Mouse (Mus musculus) neural tube, embryonic 11.5 days (tissue): ENCODE results near the gene Vapb. TPM values are rescaled to one million over a fixed set of nuclear protein-coding genes. Genes with fewer than 3 reads are reported as not detected.
A peak's percentile ranks its signal among the peaks of the same experiment; 100 is the strongest.

Source experiments
- ATAC-seq: fragments of 200-750 bp; cut with Nextera tagmentation; 2 replicates; pipeline ENCODE4 v1.8.0; 2017; ENCODE audit warnings: moderate number of reproducible peaks, mild to moderate bottlenecking, moderate TSS enrichment, moderate library complexity; ENCODE audit not compliant: insufficient read depth, low FRiP score, low TSS enrichment
- DNase-seq: peaks from one replicate; pipeline ENCODE4 v3.0.0-alpha.2; 2015; ENCODE audit warnings: low spot score
- H3K27ac ChIP-seq: fragments of 300-500 bp; sonication (generic); 2 replicates; pipeline ENCODE4 v1.5.1; 2014; ENCODE audit warnings: low read depth, mild to moderate bottlenecking, low read length
- H3K27me3 ChIP-seq: fragments of 300-500 bp; sonication (generic); 2 replicates; pipeline ENCODE4 v1.6.1; 2014; ENCODE audit warnings: mild to moderate bottlenecking, low read length, mixed read lengths; ENCODE audit not compliant: control insufficient read depth, insufficient read depth
- H3K36me3 ChIP-seq: fragments of 300-500 bp; sonication (generic); 2 replicates; pipeline ENCODE4 v1.6.1; 2014; ENCODE audit warnings: mild to moderate bottlenecking, low read length, moderate library complexity, mixed read lengths; ENCODE audit not compliant: control insufficient read depth, insufficient read depth
- H3K4me1 ChIP-seq: fragments of 300-500 bp; sonication (generic); 2 replicates; pipeline ENCODE4 v1.6.1; 2014; ENCODE audit warnings: low read length, mixed read lengths; ENCODE audit not compliant: control insufficient read depth, insufficient read depth
- H3K4me2 ChIP-seq: fragments of 300-500 bp; sonication (generic); 2 replicates; pipeline ENCODE4 v1.6.1; 2014; ENCODE audit warnings: low read depth, mild to moderate bottlenecking, moderate library complexity
- H3K4me3 ChIP-seq: fragments of 300-500 bp; sonication (generic); 2 replicates; pipeline ENCODE4 v1.5.1; 2014; ENCODE audit warnings: low read depth, low read length
- H3K9ac ChIP-seq: fragments of 300-500 bp; sonication (generic); 2 replicates; pipeline ENCODE4 v1.6.1; 2014; ENCODE audit warnings: mild to moderate bottlenecking, low read length
- H3K9me3 ChIP-seq: fragments of 300-500 bp; sonication (generic); 2 replicates; pipeline ENCODE4 v1.6.1; 2016; ENCODE audit warnings: low read length; ENCODE audit not compliant: control insufficient read depth
- WGBS: fragments of 180-500 bp; shearing (Covaris S2); extraction: QIAGEN DNeasy Blood & Tissue Kit; methylation state at CpG from one replicate; pipeline ENCODE4 v1.1.7; 2014; 5-methylcytosine and 5-hydroxymethylcytosine counted together
- polyA plus RNA-seq: library from polyadenylated mRNA; unstranded; fragments of >200 nt; fragmentation: Nextera tagmentation; extraction: Ambion mirVana; gene quantifications from 2 replicates; pipeline ENCODE4 v1.2.1, GENCODE M21; 2014

The Vapb gene
- polyA plus RNA-seq, 1 experiment from 2014 or later: 15.2 TPM

DNA sequence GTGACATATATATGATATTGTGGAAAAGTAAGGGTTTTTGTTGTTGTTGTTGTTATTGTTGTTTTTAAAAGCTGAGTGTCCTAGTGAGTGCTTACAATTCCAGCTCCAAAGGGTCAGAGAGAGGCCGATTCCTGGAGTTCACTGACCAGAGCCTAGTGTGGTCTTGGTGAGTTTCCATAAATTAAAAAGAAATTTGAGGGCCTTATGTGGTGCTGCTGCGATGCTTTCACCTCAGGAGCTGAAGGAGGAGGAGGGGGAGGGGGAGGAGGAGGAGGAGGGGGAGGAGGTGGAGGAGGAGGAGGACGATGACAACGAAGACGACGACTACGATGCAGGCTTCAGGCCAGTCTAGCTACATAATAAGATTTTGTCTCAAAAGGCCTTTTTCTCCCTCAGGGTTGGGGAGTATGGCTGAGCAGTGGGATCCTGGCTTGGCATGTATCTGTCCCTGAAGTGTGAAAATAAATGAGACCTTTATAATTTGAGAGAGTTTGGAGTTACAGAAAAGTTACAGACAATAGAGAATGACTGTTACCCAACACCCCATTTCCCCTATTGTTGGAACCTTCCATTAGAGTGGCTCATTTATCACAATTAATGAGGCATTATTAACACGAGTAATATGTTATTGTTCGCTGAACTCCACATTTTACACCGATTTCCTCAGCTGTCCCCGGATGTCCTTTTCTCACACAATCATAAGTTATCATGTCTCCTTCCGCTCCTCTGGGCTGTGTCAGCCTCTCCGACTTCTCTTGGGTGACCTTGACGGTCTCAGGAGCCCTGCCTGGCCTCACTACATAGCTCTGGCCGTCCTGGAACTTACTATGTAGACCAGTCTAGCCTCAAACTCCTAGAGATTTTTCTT lies 12.1 kb upstream of the Vapb start:
- H3K27ac ChIP-seq: peak overlapping the region; percentile 45; the same call in 1 of the 2 replicates
- no peaks in the 10 kb centered on the region for H3K36me3 ChIP-seq
- peak; percentile 46 for DNase-seq
- peak; percentile 84 for ATAC-seq
- H3K27me3 ChIP-seq: no peaks in the 10 kb centered on the region
- H3K9me3 ChIP-seq: no peaks in the 10 kb centered on the region
- no peak overlapping the region for H3K4me2 ChIP-seq
- H3K4me1 ChIP-seq: peaks cover 4% of the 10 kb centered on the region; the same call in 1 of the 2 replicates
- WGBS: 41% methylated on average over 15 of the region's 15 CpGs
- no peak overlapping the region for H3K4me3 ChIP-seq
- no peak overlapping the region for H3K9ac ChIP-seq

GRCm38 (mm10) chr2:173725819-173726218 lies 11.5 kb upstream of the Vapb start:
- no peak for ATAC-seq
- Histone ChIP-seq H3K4me3 (no peak overlapping the region), H3K4me2 (no peak overlapping the region), H3K36me3 (no peaks in the 10 kb centered on the region), H3K27me3 (no peaks in the 10 kb centered on the region), H3K9ac (no peak overlapping the region), H3K4me1 (peaks cover 9% of the 10 kb centered on the region), H3K9me3 (no peaks in the 10 kb centered on the region), H3K27ac (no peak overlapping the region)
- DNase-seq: no peak
- 75% methylated on average over 4 of the region's 4 CpGs for WGBS

GRCm38 (mm10) chr2:173730444-173730966 lies 6.8 kb upstream of the Vapb start:
- 4% methylated on average over 9 of the region's 9 CpGs for WGBS

GRCm38 (mm10) chr2:173734426-173734825 lies 2.9 kb upstream of the Vapb start:
- H3K4me1 ChIP-seq: peaks cover 20% of the 10 kb centered on the region
- no peaks in the 10 kb centered on the region for H3K27me3 ChIP-seq
- no peak overlapping the region for H3K9ac ChIP-seq
- no peak overlapping the region for H3K4me2 ChIP-seq
- H3K9me3 ChIP-seq: no peaks in the 10 kb centered on the region
- no peak for DNase-seq
- WGBS: 62% methylated on average over 2 of the region's 2 CpGs
- ATAC-seq: no peak
- no peaks in the 10 kb centered on the region; the same call in 1 of the 2 replicates for H3K36me3 ChIP-seq
- no peak overlapping the region for H3K4me3 ChIP-seq
- no peak overlapping the region for H3K27ac ChIP-seq

More at GRCm38 (mm10) chr2:173730444-173730966, 6.8 kb upstream of the Vapb start:
- ATAC-seq (peak; percentile 82), DNase-seq (peak; percentile 72)
- 0 out of 2 replicates have a peak overlapping the region, but pooled peaks have one; percentile 14 for H3K27ac ChIP-seq
- H3K4me2 ChIP-seq: no peak overlapping the region
- no peak overlapping the region for H3K9ac ChIP-seq
- H3K4me3 ChIP-seq: no peak overlapping the region
- no peaks in the 10 kb centered on the region for H3K27me3 ChIP-seq
- H3K36me3 ChIP-seq: no peaks in the 10 kb centered on the region
- no peaks in the 10 kb centered on the region for H3K9me3 ChIP-seq
- H3K4me1 ChIP-seq: peaks cover 11% of the 10 kb centered on the region

- WGBS: 90% methylated on average over 9 of the region's 9 CpGs
- H3K4me3 ChIP-seq: peak overlapping the region; percentile 81
- no peak for ATAC-seq
These were observed 921 bp downstream of the Vapb start for GRCm38 (mm10) chr2:173738232-173738631.

DNA sequence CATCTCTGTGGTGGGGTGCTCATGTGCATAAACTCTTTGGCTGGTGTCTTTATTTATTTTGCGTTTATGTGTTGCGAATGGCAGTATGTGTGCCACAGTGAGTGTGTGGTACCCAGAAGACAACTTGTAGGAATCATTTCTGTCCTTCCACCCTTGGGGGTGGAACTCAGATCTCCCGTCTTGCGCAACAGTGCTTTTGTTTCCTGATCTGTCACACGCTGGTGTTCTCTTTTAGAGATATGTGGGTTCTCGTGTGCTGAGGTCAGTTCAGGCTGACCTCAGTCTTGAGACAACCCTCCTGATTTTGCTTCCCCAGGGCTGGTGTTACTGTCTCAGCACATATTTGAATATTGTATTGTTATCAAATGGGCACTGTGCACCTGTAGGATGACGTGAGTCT lies 1.8 kb downstream of the Vapb start:
- Histone ChIP-seq H3K4me3 (no peak overlapping the region), H3K4me2 (no peak overlapping the region), H3K9me3 (no peaks in the 10 kb centered on the region), H3K27ac (no peak overlapping the region), H3K4me1 (peaks cover 14% of the 10 kb centered on the region), H3K36me3 (no peaks in the 10 kb centered on the region; the same call in 1 of the 2 replicates), H3K9ac (no peak overlapping the region), H3K27me3 (no peaks in the 10 kb centered on the region)
- no peak for ATAC-seq
- DNase-seq: no peak
- 93% methylated on average over 7 of the region's 7 CpGs for WGBS

More at GRCm38 (mm10) chr2:173738232-173738631, 921 bp downstream of the Vapb start:
- DNase-seq: no peak
- peak overlapping the region; percentile 80 for H3K4me2 ChIP-seq
- H3K27ac ChIP-seq: no peak overlapping the region
- no peaks in the 10 kb centered on the region for H3K27me3 ChIP-seq
- H3K9ac ChIP-seq: peak overlapping the region; percentile 90
- no peaks in the 10 kb centered on the region; the same call in 1 of the 2 replicates for H3K36me3 ChIP-seq
- H3K4me1 ChIP-seq: peaks cover 14% of the 10 kb centered on the region
- H3K9me3 ChIP-seq: no peaks in the 10 kb centered on the region

DNA sequence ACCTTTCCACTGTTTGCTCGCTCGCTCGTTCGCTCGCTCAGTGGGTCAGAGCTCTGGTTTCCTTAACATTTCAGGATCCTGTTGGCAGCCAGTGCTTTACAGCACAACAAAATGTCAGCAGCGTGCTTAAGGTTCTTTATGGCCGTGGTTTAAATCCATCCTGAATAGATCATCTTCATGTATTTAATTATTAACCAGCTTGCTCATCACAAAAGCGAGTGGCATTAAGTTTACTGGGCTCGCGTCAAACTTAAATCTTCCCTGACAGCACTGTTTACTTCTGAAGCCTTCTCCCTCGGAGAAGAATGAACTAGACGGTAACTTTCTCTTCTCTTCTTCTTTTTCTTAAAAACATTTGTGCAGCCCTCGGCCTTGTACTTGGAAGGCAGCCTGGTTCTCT lies 4.8 kb downstream of the Vapb start:
- Histone ChIP-seq H3K27ac (no peak overlapping the region), H3K4me1 (peaks cover 14% of the 10 kb centered on the region), H3K27me3 (no peaks in the 10 kb centered on the region), H3K9ac (no peak overlapping the region), H3K9me3 (no peaks in the 10 kb centered on the region), H3K4me3 (no peak overlapping the region), H3K4me2 (no peak overlapping the region), H3K36me3 (no peaks in the 10 kb centered on the region; the same call in 1 of the 2 replicates)
- no peak for ATAC-seq
- no peak for DNase-seq
- WGBS: 52% methylated on average over 13 of the region's 13 CpGs

DNA sequence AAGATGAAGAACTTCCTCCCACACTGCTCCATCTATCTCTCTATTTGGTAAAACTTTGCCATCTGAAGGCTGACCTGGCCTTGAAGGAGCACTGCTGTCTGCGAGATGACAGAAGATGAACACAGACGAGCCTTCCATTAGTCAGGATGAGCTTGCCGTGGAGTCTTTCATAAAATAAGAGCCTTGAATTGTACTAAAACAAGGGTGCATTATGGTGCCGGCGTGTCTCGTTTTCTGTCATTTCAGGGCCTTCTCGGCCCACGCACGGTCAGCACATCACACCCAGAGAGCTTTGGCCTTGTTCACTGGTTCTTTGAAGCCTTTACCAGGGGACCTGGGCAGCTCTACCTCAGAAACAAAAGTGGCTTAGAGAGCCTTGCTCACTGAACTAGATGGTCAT lies 5.4 kb downstream of the Vapb start:
- Histone ChIP-seq H3K4me2 (no peak overlapping the region), H3K27ac (no peak overlapping the region), H3K4me1 (peaks cover 13% of the 10 kb centered on the region), H3K36me3 (no peaks in the 10 kb centered on the region; the same call in 1 of the 2 replicates), H3K4me3 (no peak overlapping the region), H3K27me3 (no peaks in the 10 kb centered on the region), H3K9ac (no peak overlapping the region), H3K9me3 (no peaks in the 10 kb centered on the region)
- 76% methylated on average over 9 of the region's 9 CpGs for WGBS
- ATAC-seq: no peak
- DNase-seq: no peak
